Comparison of ENCODE assay signal across 17 mouse cellular contexts in genomic region chr13:104911626-104912025, GRCm38 (mm10). TPM values are rescaled to one million over a fixed set of nuclear protein-coding genes. Genes with fewer than 3 reads are reported as not detected.
"Had no signal": no experiment of that assay in that cellular context is flagged by ENCODE, and none has a peak within 500 bp of the region (broad histone marks: within the 10 kb centered on the region; RNA-seq: fewer than 3 reads in every experiment).

No protein-coding gene starts in this region.

RNA-seq across cellular contexts. Expression of gene Shisal2b, which starts 47.9 kb away (rescaled TPM):
- total RNA-seq: liver, adult 2 months; megakaryocyte progenitor cell, adult 5-6 weeks; megakaryocyte, adult 5-6 weeks; megakaryocyte-erythroid progenitor cell, adult 5-6 weeks; monocyte, adult 5-6 weeks had no signal
- polyA plus RNA-seq: limb, embryonic 11.5 days; limb, embryonic 12.5 days; liver, adult 2 months; liver, embryonic 12.5 days; liver, embryonic 13.5 days; liver, embryonic 14.5 days; liver, embryonic 15.5 days; liver, embryonic 16.5 days; liver, postnatal 0 days; lung, adult 2 months; lung, postnatal 0 days; macrophage; myocyte had no signal
